Mouse (Mus musculus): ENCODE data around the gene Emcn. TPM values are rescaled to one million over a fixed set of nuclear protein-coding genes. Genes with fewer than 3 reads are reported as not detected.

Gene Emcn
- polyA plus RNA-seq (2015; fragmentation: Nextera tagmentation; extraction: Ambion mirVana), result 8.9 and 9.8 TPM in 2 replicates

- Histone ChIP-seq H3K4me2 (ENCODE audit: low read length) (no peak within 1 kb of the TSS), H3K27me3 (ENCODE audit: control insufficient read depth, insufficient read depth, low read depth, low read length) (no peaks in the 10 kb centered on the region), H3K4me3 (ENCODE audit: low read depth, low read length) (no peak within 1 kb of the TSS), H3K9me3 (replicated peaks; ENCODE audit: control insufficient read depth, low read length, poor library complexity, severe bottlenecking) (no peaks in the 10 kb centered on the region), H3K27ac (ENCODE audit: low read length) (no peak within 1 kb of the TSS), H3K36me3 (ENCODE audit: control insufficient read depth, insufficient read depth, low read length) (no peaks in the 10 kb centered on the region), H3K4me1 (ENCODE audit: control insufficient read depth, insufficient read depth, low read length) (no peaks in the 10 kb centered on the region), H3K9ac (ENCODE audit: low read depth, low read length) (no peak within 1 kb of the TSS)
- 70% methylated on average over 8 of the region's 8 CpGs for WGBS
- no peak for ATAC-seq
These were observed at the start of gene Emcn for GRCm38 (mm10) chr3:137340938-137341337. Gene Emcn, plus strand, starts transcription at chr3:137341067.

- Histone ChIP-seq H3K27ac (ENCODE audit: low read length) (no peak overlapping the region), H3K4me2 (ENCODE audit: low read length) (no peak overlapping the region), H3K27me3 (ENCODE audit: control insufficient read depth, insufficient read depth, low read depth, low read length) (no peaks in the 10 kb centered on the region), H3K36me3 (ENCODE audit: control insufficient read depth, insufficient read depth, low read length) (no peaks in the 10 kb centered on the region), H3K4me1 (ENCODE audit: control insufficient read depth, insufficient read depth, low read length) (no peaks in the 10 kb centered on the region), H3K9me3 (replicated peaks; ENCODE audit: control insufficient read depth, low read length, poor library complexity, severe bottlenecking) (no peaks in the 10 kb centered on the region), H3K4me3 (ENCODE audit: low read depth, low read length) (no peak overlapping the region), H3K9ac (ENCODE audit: low read depth, low read length) (no peak overlapping the region)
- ATAC-seq, result no peak; the same call in 1 of the 2 replicates
- WGBS, result 52% methylated on average over 6 of the region's 6 CpGs
These were observed 47.7 kb upstream of the Emcn start for GRCm38 (mm10) chr3:137293174-137293591.

GRCm38 (mm10) chr3:137298230-137298629 is 42.6 kb upstream of the Emcn start:
- WGBS, result 83% methylated on average over 2 of the region's 2 CpGs
- H3K36me3 ChIP-seq (ENCODE audit: control insufficient read depth, insufficient read depth, low read length), result no peaks in the 10 kb centered on the region
- H3K9ac ChIP-seq (ENCODE audit: low read depth, low read length), result no peak overlapping the region
- H3K4me2 ChIP-seq (ENCODE audit: low read length), result no peak overlapping the region
- ATAC-seq, result no peak
- H3K27ac ChIP-seq (ENCODE audit: low read length), result no peak overlapping the region
- no peaks in the 10 kb centered on the region for H3K9me3 ChIP-seq (replicated peaks; ENCODE audit: control insufficient read depth, low read length, poor library complexity, severe bottlenecking)
- no peaks in the 10 kb centered on the region for H3K27me3 ChIP-seq (ENCODE audit: control insufficient read depth, insufficient read depth, low read depth, low read length)
- no peak overlapping the region for H3K4me3 ChIP-seq (ENCODE audit: low read depth, low read length)
- H3K4me1 ChIP-seq (ENCODE audit: control insufficient read depth, insufficient read depth, low read length), result no peaks in the 10 kb centered on the region

GRCm38 (mm10) chr3:137300210-137300609 is 40.7 kb upstream of the Emcn start:
- no peaks in the 10 kb centered on the region for H3K27me3 ChIP-seq (ENCODE audit: control insufficient read depth, insufficient read depth, low read depth, low read length)
- 92% methylated on average over 3 of the region's 3 CpGs for WGBS
- H3K9me3 ChIP-seq (replicated peaks; ENCODE audit: control insufficient read depth, low read length, poor library complexity, severe bottlenecking), result no peaks in the 10 kb centered on the region
- no peak overlapping the region for H3K27ac ChIP-seq (ENCODE audit: low read length)
- H3K4me3 ChIP-seq (ENCODE audit: low read depth, low read length), result no peak overlapping the region
- H3K4me1 ChIP-seq (ENCODE audit: control insufficient read depth, insufficient read depth, low read length), result no peaks in the 10 kb centered on the region
- no peaks in the 10 kb centered on the region for H3K36me3 ChIP-seq (ENCODE audit: control insufficient read depth, insufficient read depth, low read length)
- no peak for ATAC-seq
- no peak overlapping the region for H3K4me2 ChIP-seq (ENCODE audit: low read length)
- H3K9ac ChIP-seq (ENCODE audit: low read depth, low read length), result no peak overlapping the region

GRCm38 (mm10) chr3:137301195-137301594 is 39.7 kb upstream of the Emcn start:
- Histone ChIP-seq H3K4me1 (ENCODE audit: control insufficient read depth, insufficient read depth, low read length) (no peaks in the 10 kb centered on the region), H3K9me3 (replicated peaks; ENCODE audit: control insufficient read depth, low read length, poor library complexity, severe bottlenecking) (no peaks in the 10 kb centered on the region), H3K9ac (ENCODE audit: low read depth, low read length) (no peak overlapping the region), H3K4me2 (ENCODE audit: low read length) (no peak overlapping the region), H3K27me3 (ENCODE audit: control insufficient read depth, insufficient read depth, low read depth, low read length) (no peaks in the 10 kb centered on the region), H3K4me3 (ENCODE audit: low read depth, low read length) (no peak overlapping the region), H3K36me3 (ENCODE audit: control insufficient read depth, insufficient read depth, low read length) (no peaks in the 10 kb centered on the region), H3K27ac (ENCODE audit: low read length) (no peak overlapping the region)
- no peak for ATAC-seq

- Histone ChIP-seq H3K27me3 (ENCODE audit: control insufficient read depth, insufficient read depth, low read depth, low read length) (no peaks in the 10 kb centered on the region), H3K9me3 (replicated peaks; ENCODE audit: control insufficient read depth, low read length, poor library complexity, severe bottlenecking) (no peaks in the 10 kb centered on the region), H3K4me2 (ENCODE audit: low read length) (no peak overlapping the region), H3K4me3 (ENCODE audit: low read depth, low read length) (no peak overlapping the region), H3K4me1 (ENCODE audit: control insufficient read depth, insufficient read depth, low read length) (no peaks in the 10 kb centered on the region), H3K36me3 (ENCODE audit: control insufficient read depth, insufficient read depth, low read length) (no peaks in the 10 kb centered on the region), H3K9ac (ENCODE audit: low read depth, low read length) (no peak overlapping the region), H3K27ac (ENCODE audit: low read length) (no peak overlapping the region)
- ATAC-seq, result no peak
- WGBS, result 66% methylated on average over 4 of the region's 4 CpGs
These were observed 38.1 kb upstream of the Emcn start for GRCm38 (mm10) chr3:137302804-137303203.

- H3K4me2 ChIP-seq (ENCODE audit: low read length), result no peak overlapping the region
- ATAC-seq, result no peak
- H3K9me3 ChIP-seq (replicated peaks; ENCODE audit: control insufficient read depth, low read length, poor library complexity, severe bottlenecking), result no peaks in the 10 kb centered on the region
- no peak overlapping the region for H3K4me3 ChIP-seq (ENCODE audit: low read depth, low read length)
- H3K36me3 ChIP-seq (ENCODE audit: control insufficient read depth, insufficient read depth, low read length), result no peaks in the 10 kb centered on the region
- H3K4me1 ChIP-seq (ENCODE audit: control insufficient read depth, insufficient read depth, low read length), result no peaks in the 10 kb centered on the region
- no peaks in the 10 kb centered on the region for H3K27me3 ChIP-seq (ENCODE audit: control insufficient read depth, insufficient read depth, low read depth, low read length)
- no peak overlapping the region for H3K9ac ChIP-seq (ENCODE audit: low read depth, low read length)
- H3K27ac ChIP-seq (ENCODE audit: low read length), result no peak overlapping the region
These were observed 30.9 kb upstream of the Emcn start for GRCm38 (mm10) chr3:137309959-137310358.

GRCm38 (mm10) chr3:137312540-137312939 is 28.3 kb upstream of the Emcn start:
- no peak overlapping the region for H3K4me3 ChIP-seq (ENCODE audit: low read depth, low read length)
- H3K27me3 ChIP-seq (ENCODE audit: control insufficient read depth, insufficient read depth, low read depth, low read length), result no peaks in the 10 kb centered on the region
- WGBS, result 59% methylated on average over 3 of the region's 3 CpGs
- H3K36me3 ChIP-seq (ENCODE audit: control insufficient read depth, insufficient read depth, low read length), result no peaks in the 10 kb centered on the region
- no peak overlapping the region for H3K4me2 ChIP-seq (ENCODE audit: low read length)
- H3K4me1 ChIP-seq (ENCODE audit: control insufficient read depth, insufficient read depth, low read length), result no peaks in the 10 kb centered on the region
- no peak overlapping the region for H3K27ac ChIP-seq (ENCODE audit: low read length)
- no peak for ATAC-seq
- no peak overlapping the region for H3K9ac ChIP-seq (ENCODE audit: low read depth, low read length)
- no peaks in the 10 kb centered on the region for H3K9me3 ChIP-seq (replicated peaks; ENCODE audit: control insufficient read depth, low read length, poor library complexity, severe bottlenecking)

GRCm38 (mm10) chr3:137313775-137314362 is 27.0 kb upstream of the Emcn start:
- Histone ChIP-seq H3K36me3 (ENCODE audit: control insufficient read depth, insufficient read depth, low read length) (no peaks in the 10 kb centered on the region), H3K4me3 (ENCODE audit: low read depth, low read length) (no peak overlapping the region), H3K27me3 (ENCODE audit: control insufficient read depth, insufficient read depth, low read depth, low read length) (no peaks in the 10 kb centered on the region), H3K9me3 (replicated peaks; ENCODE audit: control insufficient read depth, low read length, poor library complexity, severe bottlenecking) (no peaks in the 10 kb centered on the region), H3K4me2 (ENCODE audit: low read length) (no peak overlapping the region), H3K9ac (ENCODE audit: low read depth, low read length) (no peak overlapping the region), H3K4me1 (ENCODE audit: control insufficient read depth, insufficient read depth, low read length) (no peaks in the 10 kb centered on the region), H3K27ac (ENCODE audit: low read length) (no peak overlapping the region)
- WGBS, result 86% methylated on average over 2 of the region's 2 CpGs
- no peak for ATAC-seq

Data from midbrain, embryonic 16.5 days (tissue).